Mouse (Mus musculus) kidney, postnatal 0 days (tissue): ENCODE data around the gene Atp6v0e2. TPM values are rescaled to one million over a fixed set of nuclear protein-coding genes. Genes with fewer than 3 reads are reported as not detected.
A peak's percentile ranks its signal among the peaks of the same experiment; 100 is the strongest.

Experiments
- ATAC-seq: fragments of 200-750 bp; cut with Nextera tagmentation; replicated peaks from 2 replicates; pipeline ENCODE4 v1.8.0; 2017; ENCODE audit warnings: low read depth, moderate number of reproducible peaks, moderate TSS enrichment, moderate library complexity; ENCODE audit not compliant: low FRiP score
- DNase-seq: peaks from one replicate; pipeline ENCODE4 v3.0.0-alpha.2; 2016; ENCODE audit warnings: low spot score
- H3K27ac ChIP-seq: fragments of 300-500 bp; sonication (generic); 2 replicates; pipeline ENCODE4 v1.5.1; 2014; ENCODE audit warnings: mild to moderate bottlenecking
- H3K27me3 ChIP-seq: fragments of 300-500 bp; sonication (generic); 2 replicates; pipeline ENCODE4 v1.6.1; 2014; ENCODE audit warnings: low read length, mixed read lengths; ENCODE audit not compliant: insufficient read depth
- H3K36me3 ChIP-seq: fragments of 300-500 bp; sonication (generic); 2 replicates; pipeline ENCODE4 v1.6.1; 2014; ENCODE audit warnings: low read length, mixed read lengths; ENCODE audit not compliant: insufficient read depth
- H3K4me1 ChIP-seq: fragments of 300-500 bp; sonication (generic); replicated peaks from 2 replicates; pipeline ENCODE4 v1.6.1; 2014; ENCODE audit warnings: antibody characterized with exemption, low read length, mixed read lengths; ENCODE audit not compliant: insufficient read depth
- H3K4me2 ChIP-seq: fragments of 300-500 bp; sonication (generic); 2 replicates; pipeline ENCODE4 v1.6.1; 2014; ENCODE audit warnings: mild to moderate bottlenecking, low read length, moderate library complexity, mixed read lengths
- H3K4me3 ChIP-seq: fragments of 300-500 bp; sonication (generic); replicated peaks from 2 replicates; pipeline ENCODE4 v1.5.1; 2014; ENCODE audit warnings: low read depth, low read length
- H3K9ac ChIP-seq: fragments of 300-500 bp; sonication (generic); 2 replicates; pipeline ENCODE4 v1.6.1; 2014; ENCODE audit warnings: low read depth, low read length
- H3K9me3 ChIP-seq: fragments of 300-500 bp; sonication (generic); replicated peaks from 2 replicates; pipeline ENCODE4 v1.6.1; 2016; ENCODE audit warnings: low read length, inconsistent platforms, mixed read lengths
- CTCF ChIP-seq: IDR thresholded peaks from 2 replicates; pipeline ENCODE4 v1.5.1; 2016; ENCODE audit warnings: antibody characterized with exemption, low read depth, mild to moderate bottlenecking, moderate library complexity
- whole genome bisulfite sequencing: fragments of 180-500 bp; shearing (Covaris S2); extraction: QIAGEN DNeasy Blood & Tissue Kit; methylation state at CpG from one replicate; pipeline ENCODE4 v1.1.7; 2014; 5-methylcytosine and 5-hydroxymethylcytosine counted together
- polyA plus RNA-seq: library from polyadenylated mRNA; unstranded; fragments of >200 nt; fragmentation: Nextera tagmentation; extraction: Ambion mirVana; gene quantifications from 2 replicates; pipeline ENCODE4 v1.2.1, GENCODE M21; 2015

Gene Atp6v0e2
- polyA plus RNA-seq, 1 experiment from 2014 or later: 31.1 TPM

GRCm38 (mm10) chr6:48579215-48579648, 41.8 kb downstream of the Atp6v0e2 start:
- peak overlapping the region; percentile 27; the same call in 1 of the 2 replicates for H3K4me2 ChIP-seq
- H3K9ac ChIP-seq: no peak overlapping the region
- no peaks in the 10 kb centered on the region for H3K36me3 ChIP-seq
- no peaks in the 10 kb centered on the region for H3K9me3 ChIP-seq
- TF ChIP-seq CTCF: no peak
- peaks cover 8% of the 10 kb centered on the region for H3K4me1 ChIP-seq
- ATAC-seq (no peak), DNase-seq (peak; percentile 75)
- H3K27ac ChIP-seq: peak overlapping the region; percentile 75
- H3K27me3 ChIP-seq: no peaks in the 10 kb centered on the region
- WGBS: 21% methylated on average over 5 of the region's 5 CpGs
- H3K4me3 ChIP-seq: no peak overlapping the region

DNA sequence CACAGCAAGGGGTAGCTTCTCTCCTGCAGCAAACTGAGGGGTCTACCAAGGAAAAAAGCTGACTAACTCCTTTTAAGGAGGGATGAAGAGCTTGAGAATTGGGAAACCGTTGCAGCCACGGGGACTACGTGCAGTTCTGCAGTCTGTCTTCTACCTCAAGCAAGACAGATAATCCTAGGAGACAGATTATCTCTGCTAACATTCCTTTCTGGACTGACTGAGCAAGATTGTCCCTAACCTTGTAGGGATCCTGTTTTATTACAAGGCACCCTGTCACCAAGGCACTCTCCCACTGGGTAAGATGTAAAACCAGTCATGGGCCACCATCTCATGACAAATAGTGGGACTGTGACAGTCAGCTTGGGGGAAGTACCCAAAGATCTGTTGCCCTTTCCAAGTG, 43.8 kb downstream of the Atp6v0e2 start:
- TF ChIP-seq CTCF: no peak

DNA sequence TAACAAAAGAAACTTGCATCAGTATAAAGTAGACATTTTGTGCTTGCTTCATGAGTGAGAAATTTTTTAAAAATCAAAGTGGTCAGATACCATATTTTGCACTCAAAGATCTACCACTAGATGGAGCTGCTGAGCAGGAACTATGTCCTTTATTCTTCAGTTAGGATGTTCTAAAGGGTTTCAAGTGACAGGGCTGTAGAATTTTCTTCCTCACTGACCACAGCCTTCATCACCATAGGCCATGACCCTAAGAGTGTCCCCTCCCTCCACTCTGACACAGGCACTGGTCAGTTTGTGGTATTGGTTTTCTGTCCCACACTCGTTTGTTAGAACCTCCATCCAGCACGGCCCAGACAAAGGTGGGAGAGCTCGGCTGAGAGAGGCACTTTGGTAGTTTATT, 44.6 kb downstream of the Atp6v0e2 start:
- ATAC-seq (no peak), DNase-seq (peak; percentile 83)
- H3K36me3 ChIP-seq: no peaks in the 10 kb centered on the region
- no peak overlapping the region for H3K4me2 ChIP-seq
- no peak overlapping the region for H3K9ac ChIP-seq
- H3K27me3 ChIP-seq: no peaks in the 10 kb centered on the region
- H3K4me1 ChIP-seq: peaks cover 8% of the 10 kb centered on the region
- no peak overlapping the region for H3K27ac ChIP-seq
- WGBS: 52% methylated on average over 3 of the region's 3 CpGs
- no peak overlapping the region for H3K4me3 ChIP-seq
- TF ChIP-seq CTCF: peak; percentile 87
- no peaks in the 10 kb centered on the region for H3K9me3 ChIP-seq

More for the DNA sequence above, 43.8 kb downstream of the Atp6v0e2 start:
- peaks cover 8% of the 10 kb centered on the region for H3K4me1 ChIP-seq
- no peak overlapping the region for H3K4me2 ChIP-seq
- H3K27me3 ChIP-seq: no peaks in the 10 kb centered on the region
- H3K36me3 ChIP-seq: no peaks in the 10 kb centered on the region
- H3K9ac ChIP-seq: no peak overlapping the region
- H3K9me3 ChIP-seq: no peaks in the 10 kb centered on the region
- DNase-seq: no peak
- H3K27ac ChIP-seq: no peak overlapping the region
- no peak overlapping the region for H3K4me3 ChIP-seq
- no peak for ATAC-seq
- 68% methylated on average over 3 of the region's 3 CpGs for WGBS

DNA sequence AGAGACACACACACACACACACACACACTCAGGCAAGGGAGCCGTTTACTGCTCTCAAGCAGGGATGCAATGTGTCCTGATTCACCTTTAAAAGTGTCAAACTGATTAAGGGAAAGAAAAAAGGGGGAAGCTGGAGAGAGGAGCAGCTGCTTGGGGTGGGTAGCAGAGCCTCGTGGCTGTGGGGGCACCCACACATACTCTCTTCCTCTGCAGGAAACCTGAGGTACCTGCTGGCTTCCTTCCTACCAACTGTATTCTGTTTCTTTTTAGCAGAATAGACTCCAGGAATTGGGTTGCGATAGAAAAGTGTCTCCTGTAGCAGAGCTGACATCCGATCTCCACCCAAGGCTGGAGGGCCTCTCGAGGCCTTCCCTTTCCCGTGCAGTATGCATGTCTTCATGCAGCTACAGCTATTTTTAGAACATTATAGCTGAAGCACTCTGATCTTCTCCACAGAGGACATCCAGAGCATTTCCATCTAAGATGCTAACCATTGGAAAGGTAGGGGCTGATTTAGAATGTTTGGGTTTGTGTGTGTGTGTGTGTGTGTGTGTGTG, 51.9 kb downstream of the Atp6v0e2 start, which contains the start of gene Gm45021:
Gene Gm45021 (plus strand): TSS at position 417 of the 557 bp plus-strand sequence.
- no peaks in the 10 kb centered on the region for H3K9me3 ChIP-seq
- no peak for TF ChIP-seq CTCF
- peak; percentile 62 for DNase-seq
- no peak for ATAC-seq
- H3K27ac ChIP-seq: 0 out of 2 replicates have a peak within 1 kb of the TSS, but pooled peaks have one; percentile 9
- no peak within 1 kb of the TSS for H3K9ac ChIP-seq
- 9% methylated on average over 6 of the region's 6 CpGs for WGBS
- no peak within 1 kb of the TSS for H3K4me2 ChIP-seq
- no peaks in the 10 kb centered on the region for H3K36me3 ChIP-seq
- H3K4me1 ChIP-seq: peaks cover 5% of the 10 kb centered on the region; the same call in 1 of the 2 replicates
- no peak within 1 kb of the TSS for H3K4me3 ChIP-seq
- no peaks in the 10 kb centered on the region for H3K27me3 ChIP-seq

Other genes starting within 250 kb of the Atp6v0e2 start
- 15.7 and 16.0 TPM in 2 replicates for gene Krba1, start 142.0 kb upstream of the Atp6v0e2 start, polyA plus RNA-seq
- gene Zfp467, start 91.8 kb upstream of the Atp6v0e2 start, polyA plus RNA-seq: 27.9 and 33.4 TPM in 2 replicates
- gene Sspo, start 89.4 kb upstream of the Atp6v0e2 start, polyA plus RNA-seq: 0.46 and 0.64 TPM in 2 replicates
- gene Lrrc61, start 17.2 kb downstream of the Atp6v0e2 start, polyA plus RNA-seq: 11.5 and 11.9 TPM in 2 replicates
- 66.8 and 80.3 TPM in 2 replicates for gene Rarres2, start 35.2 kb downstream of the Atp6v0e2 start, polyA plus RNA-seq
- gene Gm45021, start 52.0 kb downstream of the Atp6v0e2 start, polyA plus RNA-seq: 0.38 TPM in 1 of 2 replicates, not detected in the other
- 37.4 and 43.5 TPM in 2 replicates for gene Repin1, start 56.3 kb downstream of the Atp6v0e2 start, polyA plus RNA-seq
- not detected in 2 replicates for gene Gm44965, start 56.3 kb downstream of the Atp6v0e2 start, polyA plus RNA-seq
- 6.4 and 7.7 TPM in 2 replicates for gene Zfp775, start 64.4 kb downstream of the Atp6v0e2 start, polyA plus RNA-seq
- gene AI854703, start 89.1 kb downstream of the Atp6v0e2 start, polyA plus RNA-seq: 7.1 and 7.9 TPM in 2 replicates
- 4.2 and 4.5 TPM in 2 replicates for gene Gimap8, start 109.6 kb downstream of the Atp6v0e2 start, polyA plus RNA-seq
- gene Gimap9, start 138.5 kb downstream of the Atp6v0e2 start, polyA plus RNA-seq: 13.7 and 15.2 TPM in 2 replicates
- 71.3 and 75.4 TPM in 2 replicates for gene Gimap4, start 146.9 kb downstream of the Atp6v0e2 start, polyA plus RNA-seq
- 60.1 and 60.6 TPM in 2 replicates for gene Gimap6, start 170.6 kb downstream of the Atp6v0e2 start, polyA plus RNA-seq
- gene Gm28053, start 181.0 kb downstream of the Atp6v0e2 start, polyA plus RNA-seq: 2.7 and 3.2 TPM in 2 replicates
- 0.10 and 0.14 TPM in 2 replicates for gene Gimap7, start 181.0 kb downstream of the Atp6v0e2 start, polyA plus RNA-seq
- gene Gimap1, start 201.4 kb downstream of the Atp6v0e2 start, polyA plus RNA-seq: 26.8 and 29.7 TPM in 2 replicates
- gene Gimap5, start 208.6 kb downstream of the Atp6v0e2 start, polyA plus RNA-seq: 26.4 and 32.2 TPM in 2 replicates
- gene Gimap3, start 233.2 kb downstream of the Atp6v0e2 start, polyA plus RNA-seq: 0.13 and 0.17 TPM in 2 replicates